Mouse (Mus musculus) common myeloid progenitor, adult 5-6 weeks (primary cell): ENCODE measurements around the gene 1700129C05Rik. TPM values are rescaled to one million over a fixed set of nuclear protein-coding genes. Genes with fewer than 3 reads are reported as not detected.
A peak's percentile ranks its signal among the peaks of the same experiment; 100 is the strongest.

ENCODE experiments used
- ATAC-seq: replicated peaks from 2 replicates; pipeline ENCODE4 v1.8.0; 2016; ENCODE audit warnings: low read depth, mild to moderate bottlenecking, moderate TSS enrichment, inconsistent platforms; ENCODE audit not compliant: poor library complexity, severe bottlenecking
- total RNA-seq: library from RNA; stranded (forward); fragments of 200-1000, 187-1606 nt; gene quantifications from 2 replicates; pipeline ENCODE4 v1.2.3, GENCODE M21; 2017

The 1700129C05Rik gene
- not detected in 2 replicates for total RNA-seq

DNA sequence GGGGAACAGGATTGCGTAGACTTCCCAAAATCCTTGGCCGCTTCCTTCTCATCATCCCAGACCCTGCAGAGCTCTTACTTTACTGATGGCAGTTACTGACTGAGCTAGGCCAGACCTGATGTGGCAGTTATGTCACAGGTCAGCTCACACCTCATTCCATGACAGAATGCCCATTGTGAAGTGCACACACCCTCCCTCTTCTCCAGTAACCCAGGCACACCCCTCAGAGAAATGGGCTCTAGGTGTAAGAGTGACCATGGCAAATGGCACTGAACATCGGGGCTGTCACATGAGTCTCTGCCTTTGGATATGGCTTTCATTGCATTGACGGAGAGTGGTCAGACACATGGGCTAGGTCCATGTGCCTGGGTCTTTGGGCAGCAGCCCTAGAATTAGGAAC lies at the start of gene 1700129C05Rik:
Gene 1700129C05Rik, minus strand, starts transcription at position 101 of the 400 bp plus-strand sequence.
- ATAC-seq: no peak

DNA sequence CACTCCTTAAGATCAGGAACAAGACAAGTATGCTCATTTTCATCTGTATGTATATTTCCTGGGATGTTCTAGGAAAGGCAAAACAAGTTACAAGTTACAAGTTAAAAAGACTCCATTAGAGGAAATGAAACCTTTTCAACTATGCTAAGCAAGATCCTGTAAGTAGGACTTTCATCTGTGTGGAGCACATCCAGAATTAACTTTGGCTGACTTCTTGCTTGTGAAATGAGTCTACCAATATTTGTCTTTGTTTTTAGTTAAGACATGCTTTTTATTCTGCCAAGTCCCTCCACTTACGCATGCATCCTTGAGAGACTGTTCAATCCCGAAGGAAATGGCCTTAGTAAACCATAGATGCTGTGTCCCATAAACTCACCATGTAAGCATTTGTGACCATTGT lies 43.4 kb upstream of the 1700129C05Rik start:
- no peak for ATAC-seq

DNA sequence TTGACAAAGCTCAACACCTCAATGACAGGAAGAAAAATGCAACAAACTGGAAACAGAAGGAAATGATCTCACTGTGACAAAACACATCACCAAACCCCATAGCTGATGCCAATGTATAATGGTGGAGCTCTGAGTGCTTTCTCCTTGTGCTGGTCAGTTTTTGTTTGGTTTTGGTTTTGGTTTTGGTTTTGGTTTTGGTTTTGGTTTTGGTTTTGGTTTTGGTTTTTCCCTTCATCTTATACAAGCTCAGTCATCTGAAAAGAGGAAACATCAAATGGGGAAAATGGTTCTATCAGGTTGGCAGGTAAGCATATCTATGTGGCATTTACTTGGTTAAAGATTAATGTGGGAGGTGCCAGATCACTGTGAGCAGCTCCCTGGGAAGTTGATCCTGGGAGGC lies 42.8 kb upstream of the 1700129C05Rik start:
- ATAC-seq: 0 out of 2 replicates have a peak, but pooled peaks have one; percentile 25

DNA sequence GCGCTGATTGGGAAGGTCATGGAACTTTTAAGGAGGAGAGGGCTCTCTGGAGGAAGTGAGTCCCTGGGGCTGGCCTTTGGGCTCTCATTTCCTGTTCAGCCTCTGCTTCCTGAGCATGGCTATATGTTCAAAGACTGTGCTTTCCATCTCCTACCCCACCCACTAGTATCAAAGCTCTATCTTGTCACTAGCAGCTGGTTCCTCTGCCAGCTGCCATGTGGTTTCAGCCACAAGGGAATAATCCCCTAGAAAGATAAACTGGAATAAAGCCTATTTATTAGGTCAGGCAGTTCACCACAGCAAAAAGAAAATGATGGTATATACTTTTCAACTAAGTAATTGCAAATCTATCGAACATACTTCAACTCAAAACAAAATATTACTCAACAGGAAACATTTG lies 40.0 kb upstream of the 1700129C05Rik start:
- no peak for ATAC-seq

DNA sequence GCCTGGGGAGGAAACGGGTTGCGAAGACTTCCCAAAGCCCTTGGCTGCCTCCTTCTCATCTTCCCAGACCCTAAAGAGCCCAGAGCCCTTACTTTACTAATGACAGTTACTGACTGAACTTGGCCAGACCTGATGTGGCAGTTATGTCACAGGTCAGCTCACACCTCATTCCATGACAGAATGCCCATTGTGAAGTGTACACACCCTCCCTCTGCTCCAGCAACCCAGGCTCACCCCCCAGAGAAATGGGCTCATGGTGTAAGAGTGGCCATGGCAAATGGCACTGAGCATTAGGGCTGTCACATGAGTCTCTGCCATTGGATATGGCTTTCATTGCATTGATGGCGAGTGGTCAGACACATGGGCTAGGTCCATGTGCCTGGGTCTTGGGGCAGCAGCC lies 36.0 kb upstream of the 1700129C05Rik start, which contains the start of gene Gm5142:
Gene Gm5142, minus strand, starts transcription at position 101 of the 400 bp plus-strand sequence.
- no peak for ATAC-seq

DNA sequence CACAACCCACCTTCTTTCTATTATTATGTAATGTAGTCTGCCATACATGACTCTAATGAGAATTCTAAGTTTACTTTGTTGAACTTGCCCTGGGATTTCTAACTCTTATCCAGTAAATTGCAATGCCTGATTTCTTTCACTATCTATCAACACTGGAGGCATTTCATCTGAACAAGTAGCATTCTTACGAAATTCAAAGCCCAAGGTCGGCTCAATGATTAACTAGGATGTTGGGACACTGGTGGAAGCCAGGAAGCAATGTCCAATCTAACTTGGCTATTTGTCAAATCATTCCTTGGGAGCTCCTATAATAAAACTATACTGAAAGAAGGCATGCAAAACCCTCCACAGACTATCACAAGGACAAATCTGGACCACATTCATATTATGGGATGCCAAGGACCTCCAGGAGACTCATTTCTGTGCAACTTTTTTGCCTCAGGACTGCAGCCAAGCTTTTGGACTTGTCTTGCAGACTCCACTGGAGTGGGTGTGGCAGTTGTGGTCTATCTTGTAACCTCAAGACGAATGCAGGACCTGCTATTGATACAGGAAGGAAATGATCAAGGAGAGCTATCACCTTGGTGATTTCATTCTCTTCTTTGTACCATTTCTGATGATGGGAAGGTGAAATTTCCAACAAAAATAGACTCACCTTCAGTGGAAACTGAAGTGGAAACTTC lies 14.5 kb upstream of the 1700129C05Rik start:
- ATAC-seq: no peak

DNA sequence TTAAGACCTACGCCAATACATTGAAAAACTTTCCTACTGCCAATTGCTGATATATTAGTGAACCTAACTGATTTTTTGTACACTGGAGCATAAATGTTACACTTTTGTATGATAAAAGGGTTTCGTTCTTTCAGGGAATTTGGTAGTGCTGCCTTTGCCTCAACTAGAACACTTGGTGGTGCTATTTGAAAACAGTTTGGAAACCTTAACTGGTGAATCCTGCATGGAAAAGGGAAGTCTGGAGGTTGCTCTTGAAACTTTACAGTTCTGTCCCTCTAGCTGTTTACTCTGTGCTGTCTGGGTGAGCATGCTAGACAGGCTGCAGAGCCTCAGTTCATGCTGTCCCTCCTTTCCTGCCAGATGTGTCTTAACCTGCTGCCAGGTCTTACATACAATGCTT lies 12.9 kb upstream of the 1700129C05Rik start:
- no peak for ATAC-seq

DNA sequence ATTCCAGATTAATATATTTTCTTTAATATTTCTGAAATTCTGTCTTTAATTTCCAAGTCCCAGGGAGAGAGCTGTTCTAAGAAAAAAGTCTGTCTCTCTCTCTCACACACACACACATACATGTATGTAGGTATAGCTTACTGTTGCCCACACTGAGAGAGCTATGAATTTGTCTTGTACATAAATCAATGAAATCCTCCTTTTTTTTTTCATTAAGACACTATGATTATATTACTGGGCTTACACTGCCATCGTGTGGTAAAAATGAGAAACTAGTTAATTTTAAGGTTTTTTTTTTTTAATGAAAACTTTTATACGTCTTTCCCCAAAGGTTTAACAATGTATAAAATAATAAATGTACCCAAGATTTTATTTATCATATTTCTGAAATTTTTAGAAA lies 28.4 kb downstream of the 1700129C05Rik start:
- no peak for ATAC-seq

DNA sequence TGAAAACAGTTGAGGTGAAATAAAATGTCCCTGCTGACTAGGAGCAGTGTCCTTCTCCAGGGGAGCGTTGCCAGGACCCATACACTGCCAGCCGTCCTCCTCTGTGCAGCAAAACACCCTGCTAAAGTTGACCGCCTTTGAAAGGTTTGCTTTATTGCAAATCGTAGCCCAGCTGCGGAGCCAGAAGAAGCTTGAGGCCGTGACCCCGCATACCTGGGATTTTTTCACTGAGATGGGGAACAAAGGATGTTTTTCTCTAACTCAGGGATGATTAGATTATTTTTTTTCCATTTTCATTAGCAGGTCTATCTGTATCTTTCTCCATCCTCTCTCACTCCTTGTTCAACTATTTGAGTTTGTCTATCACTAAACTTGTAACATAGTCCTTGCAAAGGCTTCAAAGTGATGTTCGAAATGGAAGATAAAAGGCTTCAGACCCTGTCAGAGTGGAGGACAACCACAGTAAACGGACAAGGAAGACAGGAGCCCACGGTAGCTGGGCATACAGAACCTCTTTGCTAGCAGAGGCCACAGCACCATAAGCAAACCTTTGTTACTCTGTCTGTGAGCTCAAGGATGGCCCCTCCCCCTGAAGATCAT lies 38.6 kb downstream of the 1700129C05Rik start:
- no peak for ATAC-seq

DNA sequence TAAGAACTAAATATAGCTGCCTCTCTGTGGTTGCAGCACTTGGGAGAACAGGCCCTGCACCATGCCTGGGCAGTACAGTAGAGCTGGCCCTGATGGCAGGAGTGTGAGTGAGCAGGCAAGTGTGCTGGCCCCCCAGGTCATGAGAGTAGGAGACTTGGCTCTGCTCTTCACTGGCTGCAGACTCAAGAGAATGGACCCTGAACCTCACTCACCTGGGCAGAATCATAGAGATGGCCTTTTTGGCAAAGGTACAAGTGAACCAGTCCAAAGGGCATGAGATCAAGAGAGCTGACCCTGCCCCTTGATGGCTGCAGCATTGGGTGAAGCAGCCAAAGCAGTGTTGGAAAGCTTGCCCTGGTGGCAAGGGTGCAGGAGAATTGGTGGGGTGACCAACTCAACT lies 49.1 kb downstream of the 1700129C05Rik start:
- no peak for ATAC-seq

DNA sequence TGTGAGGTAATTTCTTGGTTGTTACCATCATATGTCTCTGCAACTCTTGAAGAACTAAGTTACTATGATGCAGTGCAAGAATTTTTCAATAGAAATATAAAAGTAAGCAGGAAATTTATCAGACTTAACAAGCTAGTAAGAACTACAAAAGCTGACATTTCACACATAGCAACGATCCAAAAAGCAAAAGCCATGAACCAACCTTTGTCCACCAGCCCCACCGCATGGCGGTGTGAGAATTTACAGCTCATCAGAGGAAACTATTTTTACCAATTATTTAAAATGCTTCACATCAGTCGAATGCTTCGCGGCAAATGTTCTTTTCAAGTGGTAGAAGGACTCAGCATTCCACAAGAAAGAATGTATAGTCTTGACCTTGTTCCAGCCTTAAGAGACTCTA lies 58.3 kb downstream of the 1700129C05Rik start:
- ATAC-seq: no peak

Other genes starting within 250 kb of the 1700129C05Rik start
- not detected in 2 replicates for gene Gm5142, start 35.9 kb upstream of the 1700129C05Rik start, total RNA-seq
- 16.5 and 17.3 TPM in 2 replicates for gene Rcbtb1, start 58.3 kb upstream of the 1700129C05Rik start, total RNA-seq
- gene Gm6904, start 117.3 kb upstream of the 1700129C05Rik start, total RNA-seq: 3.2 TPM in 1 of 2 replicates, not detected in the other
- gene Phf11a, start 154.6 kb upstream of the 1700129C05Rik start, total RNA-seq: 0.46 and 2.0 TPM in 2 replicates
- 4.2 and 9.2 TPM in 2 replicates for gene Phf11b, start 198.5 kb upstream of the 1700129C05Rik start, total RNA-seq
- 1.5 TPM in 2 replicates for gene Phf11d, start 222.6 kb upstream of the 1700129C05Rik start, total RNA-seq